Mouse (Mus musculus): ENCODE data around the gene Lpin1. TPM values are rescaled to one million over a fixed set of nuclear protein-coding genes. Genes with fewer than 3 reads are reported as not detected.

Lpin1 gene
- polyA plus RNA-seq, 1 experiment from 2014 or later = 18.3 TPM

DNA sequence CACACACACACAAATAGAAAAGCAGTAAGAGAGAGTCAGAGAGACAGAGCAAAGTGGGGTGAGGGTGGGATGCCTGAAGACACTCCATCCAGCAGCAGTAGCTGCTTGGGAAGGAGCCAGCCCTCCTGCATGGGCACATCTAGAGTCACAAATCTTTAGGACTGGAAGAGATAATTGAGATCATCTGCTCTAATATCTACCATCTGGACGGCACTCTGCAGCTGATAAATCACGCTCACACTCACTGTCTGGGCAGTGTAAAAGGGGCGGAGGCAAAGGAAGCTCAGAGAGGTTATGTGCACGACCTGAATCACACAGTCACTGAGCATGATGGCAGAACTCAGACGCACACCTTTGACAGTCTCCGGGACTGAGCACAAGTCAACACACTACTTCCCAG lies 118.1 kb downstream of the Lpin1 start:
- Histone ChIP-seq H3K9me3 (no peaks in the 10 kb centered on the region), H3K4me3 (no peak overlapping the region), H3K36me3 (no peaks in the 10 kb centered on the region), H3K9ac (no peak overlapping the region), H3K4me2 (no peak overlapping the region), H3K27me3 (no peaks in the 10 kb centered on the region), H3K4me1 (replicated peaks) (no peaks in the 10 kb centered on the region), H3K27ac (no peak overlapping the region)
- ATAC-seq (ENCODE audit: low FRiP score) = 0 out of 2 replicates have a peak, but pooled peaks have one; percentile 49
- WGBS = 72% methylated on average over 6 of the region's 6 CpGs

GRCm38 (mm10) chr12:16488899-16489298 lies 121.9 kb downstream of the Lpin1 start:
- Histone ChIP-seq H3K36me3 (no peaks in the 10 kb centered on the region), H3K27me3 (no peaks in the 10 kb centered on the region), H3K4me1 (replicated peaks) (no peaks in the 10 kb centered on the region), H3K9me3 (no peaks in the 10 kb centered on the region), H3K4me2 (no peak overlapping the region), H3K9ac (no peak overlapping the region), H3K4me3 (no peak overlapping the region), H3K27ac (no peak overlapping the region)
- no peak for ATAC-seq (ENCODE audit: low FRiP score)

DNA sequence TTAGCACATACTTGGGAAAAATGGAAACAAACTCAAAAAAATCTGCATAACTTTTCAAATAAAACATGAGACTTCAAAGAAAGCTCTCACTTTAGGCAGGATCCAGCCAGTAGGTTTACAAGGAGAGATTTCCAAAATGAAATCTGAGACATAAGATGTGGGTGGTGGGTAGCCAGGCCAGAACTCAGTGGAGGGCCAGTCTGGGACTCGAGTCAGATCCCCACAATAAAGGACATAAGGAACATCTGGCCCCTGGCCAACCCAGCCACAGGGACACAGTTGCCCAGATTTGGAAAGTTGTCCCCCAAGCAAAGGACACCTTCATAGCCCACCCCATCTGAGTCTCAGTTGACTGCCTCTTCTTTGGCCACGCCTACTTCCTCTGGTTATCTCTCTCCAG lies 123.3 kb downstream of the Lpin1 start:
- 65% methylated on average over 2 of the region's 2 CpGs for WGBS
- no peak for ATAC-seq (ENCODE audit: low FRiP score)
- no peaks in the 10 kb centered on the region for H3K9me3 ChIP-seq

More for the DNA sequence above, 123.3 kb downstream of the Lpin1 start:
- no peak overlapping the region for H3K4me2 ChIP-seq
- no peaks in the 10 kb centered on the region for H3K36me3 ChIP-seq
- H3K9ac ChIP-seq = no peak overlapping the region
- H3K4me1 ChIP-seq (replicated peaks) = no peaks in the 10 kb centered on the region
- H3K27ac ChIP-seq = no peak overlapping the region
- H3K4me3 ChIP-seq = no peak overlapping the region
- H3K27me3 ChIP-seq = no peaks in the 10 kb centered on the region

Other genes with a start within 250 kb of the Lpin1 start
- gene Ntsr2, start 42.4 kb upstream of the Lpin1 start, polyA plus RNA-seq (2015; fragmentation: Nextera tagmentation; extraction: Ambion mirVana) = 0.65 and 1.1 TPM in 2 replicates
- gene Greb1, start 189.9 kb upstream of the Lpin1 start, polyA plus RNA-seq (2015; fragmentation: Nextera tagmentation; extraction: Ambion mirVana) = 1.5 and 2.5 TPM in 2 replicates
- gene E2f6, start 200.0 kb upstream of the Lpin1 start, polyA plus RNA-seq (2015; fragmentation: Nextera tagmentation; extraction: Ambion mirVana) = 35.5 and 37.5 TPM in 2 replicates

All from hindbrain, embryonic 13.5 days (tissue).